Mouse (Mus musculus) mouse embryonic stem cell (cell line): Measurements from ENCODE around the gene Zic5.

ENCODE experiments used
- in situ Hi-C, 2 experiments: fragments of 300-500 bp; cut with MboI; formaldehyde crosslinking; loops; 1 replicate in 1 of 2; 3 replicates in 1 of 2; pipeline ENCODE4 v1.14.3; 2019 to 2020; ENCODE audit warnings: low sequenced_read_pairs in 2 of 2, low pct_unique_long_range_greater_than_20kb in 1 of 2, mixed read lengths in 1 of 2; ENCODE audit not compliant: unreplicated experiment in 1 of 2

The Zic5 gene

DNA sequence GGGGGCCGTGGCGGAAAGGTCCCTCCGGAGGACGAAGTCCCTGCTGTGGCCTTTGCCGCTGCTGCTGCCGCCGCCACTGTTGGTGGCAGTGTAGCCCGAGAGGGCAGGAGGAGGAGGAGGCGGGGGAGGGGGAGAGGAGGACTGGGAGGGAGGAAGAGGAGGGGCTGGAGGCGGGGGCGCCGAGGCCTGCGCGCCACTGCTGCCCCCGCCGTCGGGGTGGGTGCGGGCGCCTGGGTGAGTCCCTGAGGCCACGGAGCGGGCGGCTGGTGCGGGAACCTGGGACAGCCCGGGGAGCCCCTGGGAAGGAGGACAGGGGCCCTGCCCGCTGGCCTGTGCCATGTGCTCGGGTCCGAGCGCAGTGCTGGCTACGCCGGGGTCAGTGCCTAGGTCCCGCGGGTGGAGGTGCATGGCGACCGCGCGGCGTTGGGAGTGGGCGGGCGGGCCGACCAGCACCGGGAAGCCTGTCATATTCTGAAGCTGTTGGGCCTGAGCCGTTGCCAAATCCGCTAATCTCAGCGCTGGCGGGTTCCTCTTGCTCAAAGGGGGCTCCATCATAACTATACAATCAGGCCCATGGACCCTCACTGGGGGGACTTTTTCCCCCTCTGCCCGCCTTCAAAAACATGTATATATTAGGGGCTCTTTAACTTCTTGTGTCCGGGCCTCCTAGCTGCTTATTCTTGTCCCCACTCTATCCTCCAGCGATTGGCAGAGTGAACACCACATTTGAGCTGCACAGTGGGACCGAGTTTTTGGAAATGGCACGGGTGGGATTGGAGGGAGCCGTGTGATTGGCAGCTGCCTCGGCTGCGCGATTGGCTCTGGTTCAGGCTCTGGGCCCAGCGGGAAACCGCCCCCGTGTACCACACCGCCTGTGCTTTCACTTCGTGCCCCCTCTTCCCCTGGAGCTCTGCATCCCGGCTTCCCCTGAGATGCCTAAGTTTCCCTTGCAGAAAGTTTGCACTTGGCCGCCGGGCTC lies at the start of gene Zic5:
Gene Zic5 (minus strand): TSS at position 915 of the 979 bp plus-strand sequence.
- in situ Hi-C loops, result no loop called here

DNA sequence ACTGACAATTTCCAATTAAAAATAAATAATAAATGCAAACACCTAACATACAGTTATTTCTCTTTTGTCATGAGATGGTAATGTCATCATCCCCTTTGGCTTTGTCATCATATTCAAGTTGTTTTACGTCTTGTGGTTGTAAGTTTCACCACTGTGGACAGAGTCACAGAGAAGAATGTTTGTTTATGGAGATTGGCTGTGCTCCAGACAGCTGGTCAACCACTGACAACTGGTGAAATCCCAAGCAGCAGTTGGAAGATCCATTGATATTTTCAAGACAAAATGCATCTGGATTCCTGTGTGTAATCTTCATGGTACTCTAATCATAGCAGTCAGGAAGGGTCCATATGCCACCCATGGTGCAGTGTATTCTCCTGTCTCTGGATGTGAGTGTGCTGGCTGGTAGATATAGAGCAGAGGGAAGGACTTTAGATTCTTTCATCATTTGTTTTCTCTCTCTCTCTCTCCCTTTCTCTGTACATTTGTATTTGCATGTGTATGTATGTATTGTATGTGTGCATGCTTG lies 48.1 kb upstream of the Zic5 start:
- in situ Hi-C loops, result no loop called here

DNA sequence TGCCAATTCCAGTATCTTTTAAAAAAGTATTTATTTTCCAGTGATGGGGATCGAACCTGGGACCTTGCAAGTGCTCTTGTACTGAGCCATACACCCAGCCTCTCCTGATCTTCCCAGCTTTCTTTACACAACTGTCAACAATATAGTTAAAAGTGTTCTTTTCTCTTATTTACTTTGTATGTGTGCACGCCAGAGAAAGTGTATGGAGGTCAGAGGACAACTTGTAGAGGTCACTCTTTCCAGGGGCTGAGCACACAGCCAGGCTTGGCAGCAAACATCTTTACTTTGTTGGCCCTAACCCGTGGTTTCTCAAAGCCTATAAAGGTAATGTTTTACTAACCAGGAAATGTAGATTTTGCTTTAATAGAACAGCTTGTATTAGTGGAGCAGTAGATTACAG lies 46.0 kb upstream of the Zic5 start:
- in situ Hi-C loops, result no loop called here

DNA sequence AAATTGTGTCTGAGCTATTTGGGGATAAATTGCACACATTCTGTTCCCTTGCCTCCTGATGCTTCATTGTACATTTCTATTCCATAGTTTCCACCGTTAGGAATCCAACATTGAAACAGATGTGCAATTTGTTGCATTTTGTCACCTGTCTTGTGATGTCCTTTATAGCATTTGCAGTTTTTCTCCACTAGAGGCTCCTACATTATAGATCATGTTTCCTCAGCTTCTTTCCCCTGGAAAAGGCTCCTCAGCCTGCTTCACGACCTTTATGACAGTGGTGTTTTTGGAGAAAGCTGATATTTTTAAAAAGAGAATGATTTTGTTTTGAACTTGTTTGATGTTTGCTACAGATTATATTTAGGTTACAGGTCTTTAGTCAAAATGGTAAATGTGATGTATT lies 43.6 kb upstream of the Zic5 start:
- in situ Hi-C loops, result no loop called here

DNA sequence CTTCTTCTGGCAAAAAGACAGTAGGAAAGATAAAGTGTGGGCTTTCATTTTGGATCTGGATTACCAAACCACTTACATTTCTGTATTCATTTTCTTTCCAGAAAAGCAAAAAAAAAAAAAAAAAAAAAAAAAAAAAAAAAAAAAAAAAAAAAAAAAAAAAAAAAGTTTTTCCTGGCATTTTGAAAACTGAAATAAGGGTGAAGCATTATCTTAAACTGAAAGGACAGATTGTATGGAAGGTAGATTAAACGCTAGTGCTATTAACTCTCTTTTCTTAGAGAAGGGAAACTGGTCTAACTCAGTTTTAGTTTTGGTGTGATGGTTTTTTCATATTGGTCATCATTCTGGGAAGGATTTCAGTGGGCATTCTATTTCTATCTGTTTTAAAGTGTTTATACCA lies 26.5 kb upstream of the Zic5 start:
- in situ Hi-C loops, result no loop called here

DNA sequence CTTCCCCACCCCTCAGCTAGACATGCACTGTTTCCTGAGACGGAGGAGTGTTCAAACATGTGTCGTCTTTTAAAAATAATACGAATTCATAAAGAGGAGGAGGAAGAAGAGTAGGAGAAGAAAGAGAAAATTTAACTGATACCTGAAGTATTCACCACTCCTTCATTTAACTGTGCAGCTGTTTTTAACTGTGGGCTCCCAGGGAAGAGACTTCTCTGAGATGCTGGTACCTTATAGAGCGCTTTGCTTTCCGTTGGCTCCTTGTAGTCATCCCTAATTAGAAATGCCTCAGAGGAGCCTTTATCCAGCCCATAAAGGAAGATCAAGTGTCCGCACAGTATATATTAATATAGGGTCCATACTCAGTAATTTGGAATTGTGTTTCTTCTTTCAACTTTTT lies 26.0 kb upstream of the Zic5 start:
- in situ Hi-C loops, result no loop called here

DNA sequence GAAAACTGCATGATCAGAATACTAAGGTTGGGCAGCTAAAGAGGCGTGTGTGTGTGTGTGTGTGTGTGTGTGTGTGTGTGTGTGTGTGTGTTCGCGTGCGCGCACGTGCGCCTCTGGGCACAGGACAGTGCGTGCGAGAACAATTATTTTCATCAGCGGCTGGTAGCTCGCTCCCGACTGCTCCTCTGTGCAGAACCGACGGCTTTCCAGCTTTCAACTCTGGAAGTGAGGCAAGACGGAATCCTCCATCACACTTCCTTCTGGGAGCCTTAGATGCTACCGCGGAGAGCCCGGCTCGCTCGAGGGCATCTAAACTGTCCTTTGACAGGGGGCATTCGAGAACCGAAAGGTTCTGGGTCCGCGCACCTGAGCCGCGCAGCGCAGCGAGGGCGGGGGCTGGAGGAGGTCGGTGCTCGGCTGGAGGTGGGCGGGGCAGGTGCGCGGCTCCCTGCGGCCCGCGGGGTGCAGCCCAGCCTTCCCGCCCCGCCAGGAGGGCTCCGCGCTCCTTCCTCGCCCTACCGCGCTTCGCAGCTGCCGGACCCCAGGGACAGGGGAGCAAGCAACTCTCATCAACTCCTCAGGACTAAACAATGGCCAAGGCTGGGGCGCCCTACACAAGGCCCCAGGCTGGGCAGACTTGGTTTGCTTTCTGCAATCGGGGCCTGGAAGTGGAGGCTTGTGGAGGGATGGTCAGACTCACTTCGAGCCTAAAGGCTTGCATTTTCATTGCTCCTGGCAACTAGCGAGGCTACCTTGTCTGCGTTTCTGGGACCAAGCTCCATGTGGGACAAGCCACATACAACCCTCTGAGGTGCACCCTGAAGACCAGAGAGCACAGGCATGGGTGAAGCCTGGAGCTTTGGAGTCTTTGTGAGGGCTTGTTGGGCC lies 25.2 kb upstream of the Zic5 start, which contains the start of gene Gm10837:
Gene Gm10837 (plus strand): TSS at position 146 of the 888 bp plus-strand sequence.
- in situ Hi-C loops, result no loop called here

DNA sequence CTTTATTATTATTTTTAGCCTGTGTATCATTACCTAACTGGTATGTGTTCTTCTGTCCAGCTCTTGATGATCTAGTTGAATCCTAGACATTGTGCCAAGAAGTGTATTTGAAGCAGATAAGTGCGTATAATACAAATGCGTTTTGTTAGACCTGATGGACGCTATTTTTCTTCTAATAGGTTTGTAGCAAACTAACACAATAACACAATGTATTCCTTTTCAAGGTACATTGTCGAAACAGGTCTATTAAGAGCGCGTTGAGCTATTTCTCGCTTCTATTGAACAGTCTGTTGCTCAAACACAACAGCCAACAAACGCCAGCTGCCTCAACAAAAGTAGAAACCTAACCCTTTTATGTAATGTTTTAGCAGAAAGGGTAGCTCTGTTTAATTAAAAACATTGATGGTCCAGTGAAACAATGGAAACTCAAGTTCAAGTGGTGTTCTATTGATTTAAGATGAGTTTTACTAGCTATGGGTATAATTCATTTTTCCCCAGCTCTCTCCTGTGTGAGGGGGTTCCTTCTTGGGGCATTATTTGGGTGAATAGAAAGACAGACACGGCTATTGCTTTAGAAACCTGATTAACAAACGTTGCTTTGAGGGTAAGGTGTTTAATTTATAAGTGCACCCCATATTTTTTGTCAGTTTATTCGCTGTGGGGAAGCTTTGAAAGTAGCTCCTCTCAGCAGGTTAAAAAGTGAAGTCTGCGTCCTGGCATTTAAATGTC lies 24.4 kb upstream of the Zic5 start:
- in situ Hi-C loops, result no loop called here

DNA sequence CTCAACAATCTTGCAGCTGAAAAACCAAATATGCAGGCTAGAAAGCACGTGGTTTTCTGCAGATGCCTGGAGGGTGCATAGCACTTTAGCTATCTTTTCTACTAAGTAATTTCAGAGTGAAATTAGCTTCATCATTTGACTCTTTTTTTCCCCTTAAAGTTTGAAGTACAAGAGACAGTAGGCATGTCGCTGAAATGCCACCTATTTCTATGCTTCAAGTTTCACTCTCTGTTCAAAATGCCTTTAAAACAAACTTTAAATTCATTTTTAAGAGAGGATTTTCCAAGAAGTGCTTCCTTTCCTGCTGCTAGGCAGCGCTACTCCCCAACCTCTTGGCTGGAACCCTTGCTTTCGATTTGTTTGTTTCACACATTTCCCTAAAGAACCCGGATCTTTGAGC lies 23.6 kb upstream of the Zic5 start:
- in situ Hi-C loops, result no loop called here

DNA sequence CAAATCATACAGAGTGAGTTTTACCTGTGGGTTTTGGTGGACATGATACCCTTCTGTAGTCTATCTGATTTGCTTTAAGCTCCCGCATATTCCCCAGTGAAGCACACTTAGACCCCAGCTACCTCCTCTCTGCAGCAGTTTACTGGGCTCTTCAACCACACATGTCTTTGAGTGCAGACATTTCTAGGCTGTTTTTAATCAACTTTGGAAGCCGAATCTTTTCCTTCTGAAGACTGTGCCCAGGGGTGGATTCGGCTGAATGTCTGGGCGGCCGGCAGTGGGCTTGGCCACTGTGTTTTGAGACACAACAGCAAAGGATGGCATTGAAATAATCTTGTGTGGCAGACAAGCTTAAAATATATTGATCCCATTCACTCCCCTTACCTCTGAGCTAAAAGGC lies 21.9 kb upstream of the Zic5 start:
- in situ Hi-C loops, result no loop called here

DNA sequence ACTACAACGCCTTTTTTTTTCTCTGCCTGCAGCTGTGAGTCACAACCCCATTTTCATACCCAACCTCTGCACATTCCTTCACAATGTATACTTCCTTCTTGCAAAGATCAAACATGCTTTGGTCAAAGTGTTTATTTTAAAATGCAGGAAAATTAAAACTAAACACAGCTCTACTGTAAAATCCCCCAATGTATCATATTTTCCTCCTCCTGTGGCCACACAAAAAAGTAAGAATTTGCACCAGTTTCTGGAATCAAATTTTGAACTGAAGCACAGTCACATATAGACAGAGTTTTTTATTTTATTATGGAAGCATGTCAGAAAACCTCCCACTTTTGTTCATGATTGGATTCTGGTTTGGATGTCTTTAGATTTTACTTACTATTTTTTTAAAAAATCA lies 21.1 kb upstream of the Zic5 start:
- in situ Hi-C loops, result no loop called here

DNA sequence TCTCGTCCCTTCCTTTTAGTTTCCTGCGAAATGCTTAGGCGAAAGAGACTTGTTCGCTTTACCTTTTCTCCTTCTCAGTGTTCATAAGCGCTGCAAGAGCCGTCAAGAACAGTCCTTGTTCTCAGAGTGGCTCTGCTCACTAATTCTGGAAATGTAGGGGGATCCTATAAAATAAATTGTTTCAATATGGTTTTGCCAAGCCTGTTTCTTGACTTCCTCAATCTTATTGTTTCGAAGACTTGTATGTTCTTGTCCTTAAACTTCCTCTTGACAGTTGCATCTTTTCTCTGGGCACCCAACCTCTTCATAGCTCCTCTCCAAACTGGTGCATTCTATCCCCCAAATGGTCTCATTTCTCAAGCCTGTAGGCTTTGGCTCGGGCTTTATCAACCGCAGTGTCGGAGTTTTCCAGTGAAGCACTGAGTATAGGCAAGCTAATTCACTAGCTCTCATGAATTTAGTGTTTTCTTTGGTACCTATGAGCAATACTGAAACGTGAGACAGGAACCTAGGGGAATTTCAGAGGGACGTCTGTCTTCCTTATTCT lies 20.2 kb upstream of the Zic5 start:
- in situ Hi-C loops, result no loop called here

DNA sequence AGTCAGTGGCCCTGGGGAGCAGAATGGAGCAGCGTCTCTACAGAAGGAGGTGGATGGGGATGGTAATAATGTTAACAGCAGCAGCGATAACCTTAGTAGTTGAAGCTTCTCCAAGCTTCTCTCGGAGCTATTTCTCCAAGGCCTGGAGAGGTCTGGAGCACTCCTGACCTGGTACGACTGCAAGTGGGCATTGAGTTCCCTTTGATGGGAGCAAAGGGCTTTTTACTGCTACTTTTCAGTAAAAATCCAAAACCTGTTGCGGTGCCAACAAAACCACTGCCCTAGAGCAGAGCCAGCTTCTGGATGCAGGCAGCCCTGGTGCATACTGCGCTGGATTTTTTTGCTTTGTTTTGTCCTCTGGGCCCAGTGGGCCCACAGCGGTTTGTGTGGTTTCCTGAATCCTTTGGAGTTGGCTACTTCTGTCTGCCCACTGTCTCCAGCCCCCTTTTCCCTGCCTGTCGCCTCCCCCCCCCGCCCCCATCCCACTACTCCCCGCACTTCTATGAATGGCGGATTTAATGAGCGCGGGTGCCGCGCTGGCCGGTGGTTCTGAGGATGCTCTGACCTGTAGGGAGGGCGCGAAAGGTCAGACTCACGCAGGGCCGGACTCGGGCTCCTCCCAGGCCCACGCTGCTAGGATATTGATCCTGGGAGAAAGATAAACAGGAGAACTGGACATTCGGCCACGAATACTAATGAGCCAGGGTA lies 19.5 kb upstream of the Zic5 start:
- in situ Hi-C loops, result no loop called here

DNA sequence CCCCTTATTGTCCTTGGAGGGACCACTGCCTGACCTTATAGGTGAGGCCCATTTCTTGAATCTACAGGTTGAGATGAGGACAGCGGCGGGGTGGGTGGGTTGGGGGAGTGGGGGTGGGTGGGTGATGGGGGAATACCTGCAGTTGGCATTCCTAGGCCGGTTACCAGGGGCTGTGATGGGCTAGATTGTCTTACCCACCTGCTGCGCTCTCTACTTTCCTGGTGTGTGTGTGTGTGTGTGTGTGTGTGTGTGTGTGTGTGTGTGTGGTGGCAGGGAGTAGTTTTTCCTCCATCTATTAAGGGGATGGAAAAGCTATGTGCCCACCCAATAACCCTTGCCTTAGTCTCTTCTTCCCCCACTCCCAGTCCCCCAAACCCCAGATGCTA lies 19.0 kb upstream of the Zic5 start:
- in situ Hi-C loops, result no loop called here

DNA sequence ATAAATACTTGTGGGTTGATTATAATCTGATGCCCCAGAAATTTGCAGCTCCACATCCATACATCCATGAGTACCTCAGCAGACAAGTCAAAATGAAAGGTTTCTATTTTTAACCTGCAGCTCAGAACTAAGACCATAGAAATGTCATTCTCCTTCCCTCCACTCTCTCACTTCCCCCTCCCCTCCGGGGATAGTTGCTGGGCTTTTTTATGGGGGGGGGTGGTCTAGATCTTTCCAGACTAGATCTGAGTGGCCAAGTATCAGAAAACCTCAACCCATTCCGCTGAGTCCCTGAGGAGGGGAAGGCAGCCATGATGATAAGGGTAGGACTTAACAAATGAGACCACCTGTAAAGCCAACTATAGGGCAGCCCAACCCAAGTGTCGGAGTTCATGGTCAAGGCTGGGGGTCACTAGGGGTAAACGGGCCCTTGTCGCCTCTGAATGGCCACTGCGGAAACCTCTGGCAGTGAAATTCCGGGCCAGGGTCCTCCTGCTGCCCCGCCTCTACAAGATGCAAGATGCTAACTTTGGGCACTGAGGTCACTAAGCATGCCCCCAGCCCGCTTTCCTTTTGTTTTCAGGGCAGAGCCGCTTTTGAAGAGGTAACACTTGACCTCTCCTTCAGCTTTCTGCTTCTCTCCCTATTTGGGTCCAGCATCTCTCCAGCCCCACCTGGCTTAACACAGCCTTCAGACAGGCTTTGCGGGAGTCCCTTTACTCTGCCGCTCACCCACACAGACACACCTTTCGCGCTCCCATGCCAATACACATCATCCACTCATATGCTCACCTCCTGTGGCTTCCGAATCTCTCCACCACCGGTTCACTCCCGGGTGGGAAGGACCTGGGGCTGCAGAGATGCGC lies 18.3 kb upstream of the Zic5 start:
- in situ Hi-C loops, result no loop called here

DNA sequence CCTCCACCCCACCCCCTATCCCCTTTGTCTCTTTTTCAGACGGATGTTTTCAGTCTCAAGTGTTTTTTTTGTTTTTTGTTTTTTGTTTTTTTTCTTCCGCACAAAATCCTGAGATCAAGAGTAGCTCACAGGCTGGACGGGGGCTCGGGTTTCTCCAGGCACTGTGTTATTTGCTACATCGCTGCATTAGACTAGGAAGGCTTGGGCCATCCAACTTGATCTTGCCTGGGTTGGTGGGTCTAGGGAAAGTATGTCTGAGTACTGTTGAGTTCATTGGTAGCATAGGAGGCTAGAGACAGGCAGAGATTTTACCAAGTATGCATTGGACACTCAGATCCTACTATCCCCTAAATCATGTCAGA lies 17.5 kb upstream of the Zic5 start:
- in situ Hi-C loops, result no loop called here
